Mouse (Mus musculus) kidney, embryonic 14.5 days (tissue): Measurements from ENCODE around the gene Wfdc2. TPM values are rescaled to one million over a fixed set of nuclear protein-coding genes. Genes with fewer than 3 reads are reported as not detected.
"Not testable (repeated sequence)": the region's sequence is repeated elsewhere in the genome, so short reads cannot be mapped to it uniquely, and the experiment has no call there.

Experiments
- ATAC-seq: fragments of 200-750 bp; cut with Nextera tagmentation; 2 replicates; pipeline ENCODE4 v1.8.0; 2017; ENCODE audit warnings: moderate number of reproducible peaks, mild to moderate bottlenecking, moderate TSS enrichment, moderate library complexity; ENCODE audit not compliant: low FRiP score, low TSS enrichment
- H3K27ac ChIP-seq: fragments of 300-500 bp; sonication (generic); 2 replicates; pipeline ENCODE4 v1.5.1; 2014; ENCODE audit warnings: low read depth, mild to moderate bottlenecking, low read length, moderate library complexity, mixed read lengths
- H3K27me3 ChIP-seq: fragments of 300-500 bp; sonication (generic); 2 replicates; pipeline ENCODE4 v1.6.1; 2014; ENCODE audit warnings: mild to moderate bottlenecking, low read length; ENCODE audit not compliant: control insufficient read depth, insufficient read depth
- H3K36me3 ChIP-seq: fragments of 300-500 bp; sonication (generic); 2 replicates; pipeline ENCODE4 v1.6.1; 2014; ENCODE audit warnings: low read length, mixed read lengths; ENCODE audit not compliant: control insufficient read depth, insufficient read depth
- H3K4me1 ChIP-seq: fragments of 300-500 bp; sonication (generic); 2 replicates; pipeline ENCODE4 v1.6.1; 2014; ENCODE audit warnings: low read length, mixed read lengths; ENCODE audit not compliant: control insufficient read depth, insufficient read depth
- H3K4me2 ChIP-seq: fragments of 300-500 bp; sonication (generic); replicated peaks from 2 replicates; pipeline ENCODE4 v1.6.1; 2014; ENCODE audit warnings: low read depth, mild to moderate bottlenecking, low read length
- H3K4me3 ChIP-seq: fragments of 300-500 bp; sonication (generic); 2 replicates; pipeline ENCODE4 v1.5.1; 2014; ENCODE audit warnings: mild to moderate bottlenecking, low read length
- H3K9ac ChIP-seq: fragments of 300-500 bp; sonication (generic); 2 replicates; pipeline ENCODE4 v1.6.1; 2014; ENCODE audit warnings: low read depth, mild to moderate bottlenecking, low read length, moderate library complexity
- H3K9me3 ChIP-seq: fragments of 300-500 bp; sonication (generic); 2 replicates; pipeline ENCODE4 v1.6.1; 2016; ENCODE audit warnings: low read length; ENCODE audit not compliant: control insufficient read depth
- WGBS: fragments of 180-500 bp; shearing (Covaris S2); extraction: QIAGEN DNeasy Blood & Tissue Kit; methylation state at CpG from one replicate; pipeline ENCODE4 v1.1.7; 2014; 5-methylcytosine and 5-hydroxymethylcytosine counted together
- polyA plus RNA-seq: library from polyadenylated mRNA; unstranded; fragments of >200 nt; fragmentation: Nextera tagmentation; extraction: Ambion mirVana; gene quantifications from 2 replicates; pipeline ENCODE4 v1.2.1, GENCODE M21; 2014

Gene Wfdc2
- polyA plus RNA-seq, 1 experiment from 2014 or later, result 330 TPM

GRCm38 (mm10) chr2:164592014-164592413 is 29.8 kb downstream of the Wfdc2 start:
- Histone ChIP-seq H3K9me3 (no peaks in the 10 kb centered on the region), H3K4me1 (no peaks in the 10 kb centered on the region), H3K9ac (no peak overlapping the region), H3K27ac (no peak overlapping the region), H3K4me2 (no peak overlapping the region), H3K4me3 (no peak overlapping the region), H3K36me3 (no peaks in the 10 kb centered on the region), H3K27me3 (no peaks in the 10 kb centered on the region)
- ATAC-seq, result no peak
- 4% methylated on average over 4 of the region's 4 CpGs for WGBS

GRCm38 (mm10) chr2:164593494-164593893 is 31.3 kb downstream of the Wfdc2 start, which contains the start of gene Eppin:
Gene Eppin (minus strand): TSS chr2:164593594.
- no peaks in the 10 kb centered on the region for H3K27me3 ChIP-seq
- H3K9me3 ChIP-seq, result no peaks in the 10 kb centered on the region
- no peak for ATAC-seq
- H3K9ac ChIP-seq, result no peak within 1 kb of the TSS
- H3K4me3 ChIP-seq, result no peak within 1 kb of the TSS
- no peaks in the 10 kb centered on the region for H3K4me1 ChIP-seq
- no peaks in the 10 kb centered on the region for H3K36me3 ChIP-seq
- H3K27ac ChIP-seq, result no peak within 1 kb of the TSS
- 86% methylated on average over 4 of the region's 4 CpGs for WGBS
- H3K4me2 ChIP-seq, result no peak within 1 kb of the TSS

GRCm38 (mm10) chr2:164600179-164600578 is 38.0 kb downstream of the Wfdc2 start:
- no peak for ATAC-seq
- no peaks in the 10 kb centered on the region for H3K27me3 ChIP-seq
- H3K4me1 ChIP-seq, result no peaks in the 10 kb centered on the region
- no peak overlapping the region for H3K4me2 ChIP-seq
- WGBS, result 73% methylated on average over 3 of the region's 3 CpGs
- no peak overlapping the region for H3K9ac ChIP-seq
- H3K4me3 ChIP-seq, result no peak overlapping the region
- H3K36me3 ChIP-seq, result no peaks in the 10 kb centered on the region
- H3K27ac ChIP-seq, result no peak overlapping the region
- no peaks in the 10 kb centered on the region for H3K9me3 ChIP-seq

GRCm38 (mm10) chr2:164603482-164603881 is 41.3 kb downstream of the Wfdc2 start:
- Histone ChIP-seq H3K9ac (no peak overlapping the region), H3K36me3 (no peaks in the 10 kb centered on the region), H3K4me3 (no peak overlapping the region), H3K27ac (no peak overlapping the region), H3K9me3 (no peaks in the 10 kb centered on the region), H3K4me2 (no peak overlapping the region), H3K4me1 (no peaks in the 10 kb centered on the region), H3K27me3 (no peaks in the 10 kb centered on the region)
- no peak for ATAC-seq
- WGBS, result 83% methylated on average over 3 of the region's 3 CpGs

GRCm38 (mm10) chr2:164604411-164604810 is 42.2 kb downstream of the Wfdc2 start:
- Histone ChIP-seq H3K4me3 (no peak overlapping the region), H3K27me3 (no peaks in the 10 kb centered on the region), H3K9me3 (no peaks in the 10 kb centered on the region), H3K9ac (no peak overlapping the region), H3K27ac (no peak overlapping the region), H3K4me2 (no peak overlapping the region), H3K4me1 (no peaks in the 10 kb centered on the region), H3K36me3 (no peaks in the 10 kb centered on the region)
- whole genome bisulfite sequencing, result 90% methylated on average over 8 of the region's 8 CpGs
- ATAC-seq, result no peak

GRCm38 (mm10) chr2:164608781-164609180 is 46.6 kb downstream of the Wfdc2 start:
- Histone ChIP-seq H3K4me1 (no peaks in the 10 kb centered on the region), H3K4me2 (0 out of 2 replicates have a peak overlapping the region, but pooled peaks have one; percentile 4), H3K27ac (no peak overlapping the region), H3K27me3 (no peaks in the 10 kb centered on the region), H3K4me3 (no peak overlapping the region), H3K9ac (no peak overlapping the region), H3K9me3 (no peaks in the 10 kb centered on the region), H3K36me3 (no peaks in the 10 kb centered on the region)
- WGBS, result 43% methylated on average over 6 of the region's 6 CpGs
- no peak for ATAC-seq

GRCm38 (mm10) chr2:164613471-164613870 is 51.3 kb downstream of the Wfdc2 start, which contains the start of the genes Wfdc6b and Wfdc8:
Gene Wfdc6b (plus strand): TSS chr2:164613522.
Gene Wfdc8 (minus strand): TSS chr2:164613626.
- 54% methylated on average over 8 of the region's 8 CpGs for WGBS
- H3K27me3 ChIP-seq, H3K27ac ChIP-seq, H3K4me3 ChIP-seq, ATAC-seq, H3K4me2 ChIP-seq, H3K9me3 ChIP-seq, H3K36me3 ChIP-seq, H3K4me1 ChIP-seq, H3K9ac ChIP-seq: not testable (repeated sequence)

- H3K36me3 ChIP-seq, result no peaks in the 10 kb centered on the region
- no peak overlapping the region for H3K4me2 ChIP-seq
- 94% methylated on average over 3 of the region's 3 CpGs for WGBS
- H3K9ac ChIP-seq, result no peak overlapping the region
- no peaks in the 10 kb centered on the region for H3K27me3 ChIP-seq
- ATAC-seq, result no peak
- H3K4me1 ChIP-seq, result no peaks in the 10 kb centered on the region
- no peak overlapping the region for H3K4me3 ChIP-seq
- H3K27ac ChIP-seq, result no peak overlapping the region
- H3K9me3 ChIP-seq, result no peaks in the 10 kb centered on the region
Measured at GRCm38 (mm10) chr2:164615386-164615785, 53.2 kb downstream of the Wfdc2 start.
